Mouse (Mus musculus): ENCODE measurements around the gene Amacr.
A peak's percentile ranks its signal among the peaks of the same experiment; 100 is the strongest.
"Not testable (repeated sequence)": the region's sequence is repeated elsewhere in the genome, so short reads cannot be mapped to it uniquely, and the experiment has no call there.

The Amacr gene

DNA sequence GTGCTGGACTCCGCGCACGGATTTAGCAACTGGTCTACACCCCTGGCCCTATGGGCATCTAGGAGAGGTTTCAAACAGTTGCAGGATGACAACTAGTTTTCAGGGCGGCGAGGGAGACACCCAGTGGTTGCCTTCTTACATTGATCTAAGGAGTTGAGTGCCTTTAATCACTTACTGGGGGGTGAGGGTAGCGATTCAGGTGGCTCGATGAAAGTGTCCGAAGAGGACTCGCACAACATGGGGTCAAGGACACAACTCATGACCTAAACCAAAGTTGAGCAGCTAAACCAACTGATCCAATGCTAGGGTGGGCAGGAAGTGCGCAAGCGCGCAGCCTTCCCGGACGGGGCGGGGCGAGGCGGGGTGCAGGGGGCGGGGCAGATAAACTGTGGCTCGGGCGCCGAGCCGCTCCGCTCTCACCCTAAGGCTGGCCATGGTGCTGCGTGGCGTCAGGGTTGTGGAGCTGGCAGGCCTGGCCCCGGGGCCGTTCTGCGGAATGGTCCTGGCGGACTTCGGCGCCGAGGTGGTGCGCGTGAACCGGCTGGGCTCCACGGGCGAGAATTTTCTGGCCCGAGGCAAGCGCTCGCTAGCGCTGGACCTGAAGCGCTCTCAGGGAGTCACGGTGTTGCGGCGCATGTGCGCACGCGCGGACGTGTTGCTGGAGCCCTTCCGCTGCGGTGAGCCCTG lies at the start of gene Amacr:
Gene Amacr (plus strand): TSS at position 380 of the 687 bp plus-strand sequence.
- peak; percentile 91 to 92 for DNase-seq (ENCODE audit: low spot score in 2 of 2)

GRCm38 (mm10) chr15:10933930-10934329 lies 47.6 kb upstream of the Amacr start:
- DNase-seq (ENCODE audit: low spot score in 2 of 2) = no peak

- DNase-seq (ENCODE audit: low spot score in 2 of 2) = peak; percentile 61 to 62
Measured at GRCm38 (mm10) chr15:10940148-10941108, 41.1 kb upstream of the Amacr start.

DNA sequence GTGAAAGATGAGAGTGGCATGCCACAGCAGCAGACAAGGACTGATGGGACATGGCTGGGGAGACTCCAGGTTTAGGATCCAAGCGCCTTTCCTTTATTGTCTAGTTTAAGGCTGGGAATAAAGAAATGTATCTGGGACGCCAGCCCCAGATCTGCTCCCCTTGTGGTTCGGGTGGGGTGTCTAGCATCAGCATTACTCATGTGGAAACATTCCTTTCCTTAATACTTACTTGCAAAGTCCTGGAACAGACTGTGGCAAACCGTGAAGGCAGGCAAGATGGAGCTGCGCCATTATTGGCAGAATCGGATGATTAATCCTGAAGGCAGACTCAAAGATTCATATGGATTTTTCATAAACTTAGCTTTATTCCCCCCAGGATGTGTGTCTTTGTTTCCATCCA lies 39.7 kb upstream of the Amacr start:
- DNase-seq (ENCODE audit: low spot score in 2 of 2) = no peak

GRCm38 (mm10) chr15:10947852-10948251 lies 33.7 kb upstream of the Amacr start:
- DNase-seq (ENCODE audit: low spot score in 2 of 2) = no peak

GRCm38 (mm10) chr15:10951951-10952759 lies 29.4 kb upstream of the Amacr start, which contains the start of gene C1qtnf3:
TSS of gene C1qtnf3 (plus strand) at chr15:10952332.
- DNase-seq (ENCODE audit: low spot score in 2 of 2) = no peak

DNA sequence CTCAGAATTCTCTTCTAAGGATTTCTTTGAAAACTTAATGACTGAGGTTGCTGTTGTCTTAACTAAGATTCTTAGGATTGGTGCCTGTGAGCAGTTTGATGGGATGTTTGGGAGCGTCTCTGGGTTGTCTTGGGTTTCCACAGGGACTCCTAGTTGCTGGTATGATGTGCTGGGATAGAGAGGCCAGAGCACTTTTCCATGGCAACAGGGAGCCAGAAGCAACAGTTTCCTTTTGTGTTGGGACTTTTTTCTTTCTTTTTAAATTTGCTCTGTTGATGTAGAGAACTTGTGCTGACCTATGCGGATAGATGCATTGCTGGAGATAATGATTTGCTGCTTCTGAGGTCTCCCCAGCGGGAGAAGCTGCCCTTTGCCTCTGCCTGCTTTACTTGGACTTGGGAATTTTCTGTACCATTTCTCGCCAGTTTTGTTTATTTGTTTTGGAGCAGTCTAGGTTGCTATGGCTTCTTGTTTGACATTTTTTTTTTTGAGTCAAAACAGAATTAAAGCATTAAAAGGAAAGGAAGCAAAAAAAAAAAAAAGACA lies 28.7 kb upstream of the Amacr start:
- no peak for DNase-seq (ENCODE audit: low spot score in 2 of 2)

DNA sequence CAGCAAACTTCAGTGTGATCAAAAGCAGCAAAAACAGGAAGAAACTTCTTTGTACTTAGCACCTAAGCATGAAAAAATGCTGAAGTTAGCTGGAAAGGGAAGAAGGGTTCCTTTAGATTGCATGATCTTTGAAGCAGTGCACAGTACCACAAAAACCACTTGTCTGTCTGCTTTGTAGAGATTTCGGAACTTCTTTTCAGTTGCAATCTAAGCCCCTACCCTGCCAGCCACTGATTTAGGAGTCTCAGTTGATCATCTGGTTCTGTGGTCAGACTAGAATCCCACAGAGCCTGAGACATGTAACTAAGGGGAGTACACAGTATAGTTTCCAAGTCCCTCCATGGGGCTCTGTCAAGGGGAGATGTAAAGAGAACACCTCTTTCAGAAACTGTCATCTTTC lies 28.1 kb upstream of the Amacr start:
- no peak for DNase-seq (ENCODE audit: low spot score in 2 of 2)

GRCm38 (mm10) chr15:10954381-10955016 lies 27.1 kb upstream of the Amacr start:
- no peak for DNase-seq (ENCODE audit: low spot score in 2 of 2)

DNA sequence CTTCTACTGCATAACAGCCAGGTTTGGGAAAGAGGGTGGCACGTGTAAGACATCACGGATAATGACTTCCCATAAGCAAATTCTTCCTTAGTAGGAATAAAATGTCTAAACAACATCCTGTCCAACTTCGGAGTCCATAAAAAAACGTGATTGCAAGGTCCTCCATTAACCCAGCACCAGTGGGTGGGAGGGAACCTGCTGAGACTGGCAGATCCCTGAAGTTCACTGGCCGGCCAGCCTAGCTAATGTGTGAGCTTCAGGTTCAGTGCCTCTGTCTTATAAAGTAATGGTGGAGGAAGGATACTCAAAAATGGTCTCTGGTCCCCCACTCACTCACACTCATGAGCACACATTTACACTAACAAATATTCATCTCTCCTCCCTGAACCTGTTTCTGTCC lies 26.4 kb upstream of the Amacr start:
- DNase-seq (ENCODE audit: low spot score in 2 of 2) = no peak

DNA sequence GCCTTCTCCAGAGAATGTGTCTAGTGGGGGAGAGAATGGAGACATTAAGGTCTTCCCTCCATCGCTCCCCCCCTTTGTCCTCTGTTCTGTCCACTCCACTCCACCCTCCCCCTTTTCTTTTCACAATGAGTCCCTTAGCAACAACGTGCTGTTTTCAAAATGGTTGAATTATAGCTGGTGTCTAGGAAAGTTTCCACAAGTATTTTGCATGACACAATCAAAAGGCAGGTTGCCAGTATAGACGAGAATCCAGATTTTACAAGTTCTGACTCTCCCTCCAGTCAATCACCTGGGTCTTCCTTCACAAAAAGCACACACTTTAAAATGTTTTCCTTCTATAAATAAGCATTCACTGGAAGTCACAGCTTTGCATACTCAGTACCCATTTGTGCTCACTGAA lies 24.9 kb upstream of the Amacr start:
- no peak for DNase-seq (ENCODE audit: low spot score in 2 of 2)

- no peak for DNase-seq (ENCODE audit: low spot score in 2 of 2)
Measured at GRCm38 (mm10) chr15:10959277-10960026, 22.1 kb upstream of the Amacr start.

DNA sequence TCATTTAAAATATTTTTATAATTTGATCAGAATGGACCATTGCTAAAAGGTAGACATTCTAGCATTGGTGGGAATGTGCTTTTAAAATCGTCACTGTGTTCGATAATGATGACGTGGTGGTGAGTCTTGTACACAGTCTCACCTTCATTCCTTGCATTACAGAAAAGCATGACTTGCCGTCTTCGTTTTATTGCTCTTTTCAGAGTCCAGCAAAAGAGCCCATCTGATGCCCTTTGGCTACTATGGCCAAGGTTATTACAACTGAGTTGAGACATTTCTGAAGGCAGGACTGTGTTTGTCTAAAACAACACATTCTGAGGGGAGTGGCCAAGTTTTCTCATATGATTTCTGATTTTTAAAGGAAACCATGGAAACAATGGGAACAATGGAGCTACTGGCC lies 21.3 kb upstream of the Amacr start:
- DNase-seq (ENCODE audit: low spot score in 2 of 2) = no peak

DNA sequence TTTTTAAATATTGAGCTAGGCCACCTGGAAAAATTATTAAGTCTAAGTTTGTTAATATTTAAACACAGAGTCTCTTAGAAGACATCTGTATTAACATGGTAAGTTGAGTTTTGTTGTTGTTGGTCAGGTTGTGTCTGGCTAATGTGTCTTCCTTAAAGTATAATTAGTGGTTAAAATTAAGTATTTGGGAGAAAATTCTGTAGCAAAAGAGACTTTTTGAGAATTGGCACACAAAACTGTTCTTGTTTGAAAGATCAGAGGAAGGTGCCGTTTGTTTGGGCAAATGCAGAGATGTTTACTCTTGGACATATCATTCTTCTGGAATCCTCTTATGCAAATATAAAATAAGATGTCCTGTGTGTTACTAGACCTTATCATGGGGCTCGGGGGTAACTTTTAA lies 19.0 kb upstream of the Amacr start:
- DNase-seq (ENCODE audit: low spot score in 2 of 2) = no peak

- no peak for DNase-seq (ENCODE audit: low spot score in 2 of 2)
Measured at GRCm38 (mm10) chr15:10969439-10969838, 12.1 kb upstream of the Amacr start.

- DNase-seq (ENCODE audit: low spot score in 2 of 2) = no peak
Measured at GRCm38 (mm10) chr15:10970777-10971176, 10.8 kb upstream of the Amacr start.

GRCm38 (mm10) chr15:10977151-10977550 lies 4.4 kb upstream of the Amacr start:
- no peak for DNase-seq (ENCODE audit: low spot score in 2 of 2)

- DNase-seq (ENCODE audit: low spot score in 2 of 2) = no peak
Measured at GRCm38 (mm10) chr15:10980712-10981111, 844 bp upstream of the Amacr start.

- no peak for DNase-seq (ENCODE audit: low spot score in 2 of 2)
Measured at GRCm38 (mm10) chr15:10982064-10982435, 494 bp downstream of the Amacr start.

DNA sequence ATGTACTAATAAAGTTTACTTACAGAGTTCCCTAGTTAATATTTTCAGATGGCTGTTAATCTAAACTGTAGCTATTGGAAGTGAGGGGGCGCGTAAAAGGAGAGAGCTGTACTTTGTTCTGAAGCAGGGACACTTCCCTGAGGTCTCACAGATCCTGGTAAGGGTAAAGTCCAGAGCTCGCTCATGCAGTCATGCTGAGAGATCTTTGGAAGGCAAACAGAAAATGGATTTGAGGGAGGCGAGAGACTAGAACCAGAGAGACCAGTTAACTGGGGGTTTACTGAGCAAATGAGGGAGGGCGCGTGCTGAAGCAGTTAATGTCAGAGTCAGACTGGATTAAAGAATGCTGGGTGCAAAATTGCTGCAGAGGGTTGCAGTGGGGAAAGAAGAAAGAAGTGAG lies 4.2 kb downstream of the Amacr start:
- DNase-seq (ENCODE audit: low spot score in 2 of 2) = no peak

DNA sequence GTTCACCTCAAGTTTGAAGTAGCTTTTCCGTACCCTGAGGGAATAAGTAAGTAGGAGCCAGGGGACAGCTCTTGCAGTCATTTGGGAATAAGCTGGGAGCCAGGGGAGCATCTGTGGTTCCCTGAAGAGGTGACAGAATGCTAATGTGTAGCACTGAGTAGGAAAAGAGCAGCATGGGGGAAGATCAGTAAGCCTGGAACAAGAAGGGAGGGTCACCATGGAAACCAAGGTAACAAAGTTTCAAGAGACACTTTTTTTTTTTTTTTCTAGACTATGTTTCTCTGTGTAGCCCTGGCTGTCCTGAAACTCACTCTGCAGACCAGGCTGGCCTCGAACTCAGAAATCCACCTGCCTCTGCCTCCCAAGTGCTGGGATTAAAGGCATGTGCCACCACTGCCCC lies 4.9 kb downstream of the Amacr start:
- not testable (repeated sequence) for DNase-seq (ENCODE audit: low spot score in 2 of 2)
